Mouse (Mus musculus) liver, embryonic 15.5 days (tissue): ENCODE measurements around the gene Lrrc4. TPM values are rescaled to one million over a fixed set of nuclear protein-coding genes. Genes with fewer than 3 reads are reported as not detected.

Experiments
- ATAC-seq: fragments of 200-750 bp; cut with Nextera tagmentation; 2 replicates; pipeline ENCODE4 v1.8.0; 2017; ENCODE audit warnings: moderate number of reproducible peaks, mild to moderate bottlenecking, moderate library complexity; ENCODE audit not compliant: insufficient read depth
- H3K27ac ChIP-seq: fragments of 300-500 bp; sonication (generic); replicated peaks from 2 replicates; pipeline ENCODE4 v1.5.1; 2015; ENCODE audit warnings: mild to moderate bottlenecking, inconsistent platforms
- H3K27me3 ChIP-seq: fragments of 300-500 bp; sonication (generic); 2 replicates; pipeline ENCODE4 v1.6.1; 2015; ENCODE audit warnings: mild to moderate bottlenecking, inconsistent platforms
- H3K36me3 ChIP-seq: fragments of 300-500 bp; sonication (generic); replicated peaks from 2 replicates; pipeline ENCODE4 v1.6.1; 2015; ENCODE audit warnings: moderate library complexity, mild to moderate bottlenecking, inconsistent platforms
- H3K4me1 ChIP-seq: fragments of 300-500 bp; sonication (generic); replicated peaks from 2 replicates; pipeline ENCODE4 v1.6.1; 2015; ENCODE audit warnings: inconsistent platforms
- H3K4me2 ChIP-seq: fragments of 300-500 bp; sonication (generic); 2 replicates; pipeline ENCODE4 v1.6.1; 2015; ENCODE audit warnings: moderate library complexity, mild to moderate bottlenecking, inconsistent platforms
- H3K4me3 ChIP-seq: fragments of 300-500 bp; sonication (generic); replicated peaks from 2 replicates; pipeline ENCODE4 v1.5.1; 2015; ENCODE audit warnings: mild to moderate bottlenecking, inconsistent platforms
- H3K9ac ChIP-seq: fragments of 300-500 bp; sonication (generic); 2 replicates; pipeline ENCODE4 v1.6.1; 2015; ENCODE audit warnings: moderate library complexity, mild to moderate bottlenecking, inconsistent platforms
- H3K9me3 ChIP-seq: fragments of 300-500 bp; sonication (generic); replicated peaks from 2 replicates; pipeline ENCODE4 v1.6.1; 2016; ENCODE audit warnings: inconsistent platforms
- WGBS: fragments of 180-500 bp; shearing (Covaris S2); methylation state at CpG from one replicate; pipeline ENCODE4 v1.1.7; 2015; ENCODE audit warnings: mixed read lengths; ENCODE audit not compliant: insufficient replicate concordance; 5-methylcytosine and 5-hydroxymethylcytosine counted together
- polyA plus RNA-seq: library from polyadenylated mRNA; unstranded; fragments of >200 nt; fragmentation: Nextera tagmentation; extraction: Ambion mirVana; gene quantifications from 2 replicates; pipeline ENCODE4 v1.2.1, GENCODE M21; 2015

Gene Lrrc4
- polyA plus RNA-seq, 1 experiment from 2014 or later: 0.02 TPM

GRCm38 (mm10) chr6:28867516-28868251 lies 36.1 kb upstream of the Lrrc4 start:
- 48% methylated on average over 2 of the region's 2 CpGs for WGBS

GRCm38 (mm10) chr6:28866206-28866605 lies 34.7 kb upstream of the Lrrc4 start:
- ATAC-seq: no peak
- Histone ChIP-seq H3K4me3 (no peak overlapping the region), H3K27me3 (no peaks in the 10 kb centered on the region), H3K27ac (no peak overlapping the region), H3K9ac (no peak overlapping the region), H3K36me3 (no peaks in the 10 kb centered on the region), H3K4me2 (no peak overlapping the region), H3K4me1 (no peaks in the 10 kb centered on the region), H3K9me3 (no peaks in the 10 kb centered on the region)
- 61% methylated on average over 3 of the region's 3 CpGs for WGBS

More at GRCm38 (mm10) chr6:28867516-28868251, 36.1 kb upstream of the Lrrc4 start:
- Histone ChIP-seq H3K4me3 (no peak overlapping the region), H3K9me3 (no peaks in the 10 kb centered on the region), H3K36me3 (no peaks in the 10 kb centered on the region), H3K27ac (no peak overlapping the region), H3K9ac (no peak overlapping the region), H3K27me3 (no peaks in the 10 kb centered on the region), H3K4me2 (no peak overlapping the region), H3K4me1 (no peaks in the 10 kb centered on the region)
- ATAC-seq: no peak

GRCm38 (mm10) chr6:28865112-28865511 lies 33.6 kb upstream of the Lrrc4 start:
- Histone ChIP-seq H3K9ac (no peak overlapping the region), H3K4me1 (no peaks in the 10 kb centered on the region), H3K4me3 (no peak overlapping the region), H3K36me3 (no peaks in the 10 kb centered on the region), H3K27me3 (no peaks in the 10 kb centered on the region), H3K27ac (no peak overlapping the region), H3K4me2 (no peak overlapping the region), H3K9me3 (no peaks in the 10 kb centered on the region)
- no peak for ATAC-seq
- 69% methylated on average over 10 of the region's 10 CpGs for WGBS

GRCm38 (mm10) chr6:28864684-28865083 lies 33.1 kb upstream of the Lrrc4 start:
- ATAC-seq: no peak
- Histone ChIP-seq H3K4me1 (no peaks in the 10 kb centered on the region), H3K27me3 (no peaks in the 10 kb centered on the region), H3K4me2 (no peak overlapping the region), H3K27ac (no peak overlapping the region), H3K36me3 (no peaks in the 10 kb centered on the region), H3K4me3 (no peak overlapping the region), H3K9ac (no peak overlapping the region), H3K9me3 (no peaks in the 10 kb centered on the region)
- WGBS: 60% methylated on average over 5 of the region's 5 CpGs

DNA sequence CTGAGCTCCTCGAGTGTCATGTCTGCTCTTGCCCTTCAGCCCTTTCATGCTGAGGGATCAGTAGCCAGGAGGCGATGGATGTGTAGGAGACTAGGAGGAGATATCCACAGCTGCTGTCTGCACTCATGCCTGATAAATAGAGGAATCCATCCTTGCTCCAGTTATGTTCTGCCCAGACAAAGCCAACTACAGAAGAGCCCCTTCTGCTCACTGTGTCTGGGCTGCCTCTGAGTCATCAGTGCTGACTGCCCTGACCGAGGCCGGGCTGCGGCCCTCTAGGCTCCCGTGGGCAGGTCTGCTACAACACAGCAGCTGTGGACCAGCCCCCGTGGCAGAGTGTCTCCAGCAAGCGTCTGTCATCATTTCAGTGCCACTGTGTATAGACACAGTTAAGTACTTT lies 30.8 kb upstream of the Lrrc4 start:
- ATAC-seq: no peak
- Histone ChIP-seq H3K9ac (no peak overlapping the region), H3K27me3 (no peaks in the 10 kb centered on the region), H3K4me3 (no peak overlapping the region), H3K4me1 (peaks cover 5% of the 10 kb centered on the region), H3K36me3 (no peaks in the 10 kb centered on the region), H3K9me3 (no peaks in the 10 kb centered on the region), H3K27ac (no peak overlapping the region), H3K4me2 (no peak overlapping the region)
- WGBS: 77% methylated on average over 8 of the region's 8 CpGs

DNA sequence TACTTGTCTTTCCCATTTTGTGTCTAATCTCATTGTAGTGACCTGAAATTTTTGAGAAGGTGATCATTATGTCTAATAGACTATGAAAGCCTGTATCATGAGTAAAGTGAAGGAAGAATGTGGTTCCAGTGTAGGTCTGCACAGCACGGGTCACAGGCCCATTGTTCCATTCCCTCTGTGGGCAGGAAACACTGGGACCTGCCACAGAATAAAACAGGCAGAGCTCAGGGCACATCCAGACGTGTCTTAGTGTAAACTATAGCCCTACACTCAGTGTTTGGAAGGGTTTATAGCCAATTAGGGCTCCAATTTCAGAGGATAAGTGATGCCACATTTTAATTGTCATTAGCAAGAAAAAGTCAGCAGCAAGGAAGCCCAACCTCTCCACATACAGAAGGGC lies 29.4 kb upstream of the Lrrc4 start:
- H3K27me3 ChIP-seq: no peaks in the 10 kb centered on the region
- H3K4me2 ChIP-seq: no peak overlapping the region
- H3K4me3 ChIP-seq: no peak overlapping the region
- ATAC-seq: no peak
- no peaks in the 10 kb centered on the region for H3K36me3 ChIP-seq
- no peaks in the 10 kb centered on the region for H3K9me3 ChIP-seq
- WGBS: 35% methylated on average over 2 of the region's 2 CpGs
- no peak overlapping the region for H3K9ac ChIP-seq
- H3K27ac ChIP-seq: no peak overlapping the region
- peaks cover 9% of the 10 kb centered on the region for H3K4me1 ChIP-seq

DNA sequence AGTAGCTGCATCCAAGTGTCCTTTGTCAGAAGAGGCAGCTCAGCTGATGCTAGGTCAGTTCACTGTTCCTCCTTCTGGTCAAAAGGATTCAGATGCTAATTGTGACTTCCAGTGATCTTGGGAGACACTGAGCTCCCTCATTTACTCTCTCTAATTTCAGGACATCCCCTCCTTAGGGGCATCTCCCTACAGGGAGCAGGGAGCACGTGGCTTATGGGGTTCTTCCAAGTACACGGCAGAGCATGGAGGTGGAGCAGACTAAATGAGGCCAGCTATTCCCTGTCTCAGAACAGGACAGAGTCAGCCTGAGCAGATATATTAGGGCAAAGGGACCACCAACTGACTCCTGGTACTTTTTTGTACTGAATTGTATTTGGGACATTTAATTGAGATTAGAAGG lies 28.9 kb upstream of the Lrrc4 start:
- Histone ChIP-seq H3K36me3 (no peaks in the 10 kb centered on the region), H3K9me3 (no peaks in the 10 kb centered on the region), H3K4me1 (peaks cover 12% of the 10 kb centered on the region), H3K4me2 (no peak overlapping the region), H3K9ac (no peak overlapping the region), H3K4me3 (no peak overlapping the region), H3K27me3 (no peaks in the 10 kb centered on the region), H3K27ac (no peak overlapping the region)
- ATAC-seq: no peak
- WGBS: 62% methylated on average over 2 of the region's 2 CpGs

DNA sequence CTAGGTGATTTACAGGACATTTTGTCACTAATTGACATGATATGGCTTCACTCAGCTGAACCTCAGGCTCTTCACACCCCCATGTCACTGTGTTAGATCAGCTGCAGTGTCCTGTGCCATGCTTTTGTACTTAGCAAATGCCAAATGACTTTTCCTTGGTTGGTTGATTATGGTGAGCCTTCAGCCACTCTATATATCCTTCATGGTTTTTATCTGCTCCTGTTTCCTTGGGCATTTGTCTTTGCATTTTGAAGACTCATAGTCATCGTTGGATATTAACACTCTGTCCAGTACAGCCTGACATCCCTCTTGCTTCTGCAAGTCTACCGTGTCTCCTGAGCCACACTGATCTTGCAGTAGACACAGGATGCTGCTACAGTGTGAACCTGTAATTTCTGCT lies 27.5 kb upstream of the Lrrc4 start:
- no peaks in the 10 kb centered on the region for H3K36me3 ChIP-seq
- H3K9ac ChIP-seq: no peak overlapping the region
- 62% methylated on average over 2 of the region's 2 CpGs for WGBS
- no peak overlapping the region for H3K27ac ChIP-seq
- no peaks in the 10 kb centered on the region for H3K27me3 ChIP-seq
- no peak overlapping the region for H3K4me2 ChIP-seq
- no peak overlapping the region for H3K4me3 ChIP-seq
- no peak for ATAC-seq
- H3K9me3 ChIP-seq: no peaks in the 10 kb centered on the region
- peaks cover 13% of the 10 kb centered on the region for H3K4me1 ChIP-seq

GRCm38 (mm10) chr6:28857198-28858180 lies 25.9 kb upstream of the Lrrc4 start:
- H3K4me2 ChIP-seq: no peak overlapping the region
- no peak overlapping the region for H3K4me3 ChIP-seq
- H3K9me3 ChIP-seq: no peaks in the 10 kb centered on the region
- H3K27me3 ChIP-seq: no peaks in the 10 kb centered on the region
- no peaks in the 10 kb centered on the region for H3K36me3 ChIP-seq
- H3K27ac ChIP-seq: no peak overlapping the region
- ATAC-seq: no peak
- peaks cover 13% of the 10 kb centered on the region for H3K4me1 ChIP-seq
- WGBS: 21% methylated on average over 2 of the region's 2 CpGs
- no peak overlapping the region for H3K9ac ChIP-seq

DNA sequence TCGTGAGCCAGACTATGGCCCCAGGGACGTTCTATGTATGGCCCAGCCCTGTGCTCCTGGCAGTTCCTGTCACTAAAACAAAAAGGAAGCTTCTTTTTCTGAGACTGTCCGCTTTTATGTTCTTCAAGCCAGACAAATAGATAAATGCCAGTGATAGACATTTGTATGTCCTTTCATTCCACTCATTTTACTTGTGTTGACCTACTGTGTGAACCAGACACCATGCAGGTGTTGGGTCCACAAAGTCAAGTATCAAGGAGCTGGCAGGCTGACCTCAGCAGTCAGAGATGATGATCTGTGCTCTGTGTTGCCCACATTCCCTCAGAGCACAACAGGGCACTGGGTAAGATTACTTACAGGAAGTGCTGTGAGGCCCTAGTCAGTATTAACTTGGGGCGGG lies 25.2 kb upstream of the Lrrc4 start:
- H3K27ac ChIP-seq: no peak overlapping the region
- H3K27me3 ChIP-seq: no peaks in the 10 kb centered on the region
- no peaks in the 10 kb centered on the region for H3K36me3 ChIP-seq
- H3K9ac ChIP-seq: no peak overlapping the region
- 41% methylated on average over 4 of the region's 4 CpGs for WGBS
- no peak overlapping the region for H3K4me2 ChIP-seq
- peaks cover 13% of the 10 kb centered on the region for H3K4me1 ChIP-seq
- no peaks in the 10 kb centered on the region for H3K9me3 ChIP-seq
- ATAC-seq: no peak
- H3K4me3 ChIP-seq: no peak overlapping the region

DNA sequence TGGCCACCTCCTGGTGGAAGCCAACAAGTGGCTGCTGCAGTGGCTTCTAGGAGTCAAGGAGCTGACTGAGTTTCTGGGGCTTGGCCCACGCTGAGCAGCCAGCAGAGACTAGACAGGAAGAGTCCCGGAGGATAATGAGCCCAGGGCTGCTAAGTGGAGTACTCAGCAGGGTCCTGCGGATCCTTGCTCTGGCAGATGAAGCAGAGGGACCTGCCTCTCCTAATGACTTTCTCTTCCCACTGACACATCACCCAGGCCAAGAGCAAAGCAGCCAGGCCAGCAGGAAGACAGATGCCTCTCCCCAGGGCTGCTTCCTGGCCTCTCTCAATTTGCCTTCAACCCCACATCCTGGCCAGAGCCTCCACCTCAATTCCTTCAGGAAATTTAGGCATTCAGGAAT lies 23.9 kb upstream of the Lrrc4 start:
- no peaks in the 10 kb centered on the region for H3K36me3 ChIP-seq
- H3K4me2 ChIP-seq: no peak overlapping the region
- no peak for ATAC-seq
- WGBS: 59% methylated on average over 3 of the region's 3 CpGs
- H3K9me3 ChIP-seq: no peaks in the 10 kb centered on the region
- H3K4me3 ChIP-seq: no peak overlapping the region
- H3K27ac ChIP-seq: no peak overlapping the region
- H3K27me3 ChIP-seq: no peaks in the 10 kb centered on the region
- no peak overlapping the region for H3K9ac ChIP-seq
- H3K4me1 ChIP-seq: peaks cover 13% of the 10 kb centered on the region
